Mouse (Mus musculus) erythroblast, adult 5-6 weeks (primary cell): ENCODE data around the gene Spon1. TPM values are rescaled to one million over a fixed set of nuclear protein-coding genes. Genes with fewer than 3 reads are reported as not detected.

Experiments used
- ATAC-seq: replicated peaks from 2 replicates; pipeline ENCODE4 v1.8.0; 2016; ENCODE audit warnings: moderate number of reproducible peaks, mild to moderate bottlenecking, moderate TSS enrichment, inconsistent platforms; ENCODE audit not compliant: poor library complexity, low FRiP score, severe bottlenecking
- total RNA-seq, 2 experiments: library from RNA; stranded (forward) in 1 of 2; stranded (reverse) in 1 of 2; fragments of 150-400 nt in 1 of 2; fragments of 200-764, 138-1000 nt in 1 of 2; gene quantifications; 2 replicates each; pipeline versions ENCODE4 v1.2.3 to v1.2.4; 2015 to 2017; ENCODE audit warnings: low replicate concordance in 2 of 2

The Spon1 gene
- total RNA-seq, 2 experiments from 2014 or later: 0.17 TPM; not detected in 1

- no peak for ATAC-seq
Observed at GRCm38 (mm10) chr7:113774039-113774438, 8.2 kb downstream of the Spon1 start.

DNA sequence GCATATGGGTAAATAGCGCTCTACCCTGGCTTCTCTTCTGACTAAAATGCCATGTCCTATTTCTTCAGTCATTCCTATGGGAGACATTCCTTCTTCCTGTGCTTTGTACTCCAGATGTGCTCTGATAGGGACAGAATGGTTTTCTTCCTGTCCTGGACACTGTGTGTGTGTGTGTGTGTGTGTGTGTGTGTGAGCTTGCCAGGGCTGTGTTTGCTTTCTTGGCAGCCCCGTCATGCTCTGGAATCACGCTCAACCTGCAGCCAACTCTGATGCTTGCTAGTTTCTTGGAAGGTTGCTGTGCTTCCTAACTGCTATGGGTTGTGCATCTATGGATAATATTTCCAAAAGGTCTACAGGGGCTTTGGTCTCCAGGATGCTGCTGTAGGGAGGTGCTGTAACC lies 9.1 kb downstream of the Spon1 start:
- ATAC-seq: no peak

GRCm38 (mm10) chr7:113778546-113778945 lies 12.7 kb downstream of the Spon1 start:
- no peak for ATAC-seq

DNA sequence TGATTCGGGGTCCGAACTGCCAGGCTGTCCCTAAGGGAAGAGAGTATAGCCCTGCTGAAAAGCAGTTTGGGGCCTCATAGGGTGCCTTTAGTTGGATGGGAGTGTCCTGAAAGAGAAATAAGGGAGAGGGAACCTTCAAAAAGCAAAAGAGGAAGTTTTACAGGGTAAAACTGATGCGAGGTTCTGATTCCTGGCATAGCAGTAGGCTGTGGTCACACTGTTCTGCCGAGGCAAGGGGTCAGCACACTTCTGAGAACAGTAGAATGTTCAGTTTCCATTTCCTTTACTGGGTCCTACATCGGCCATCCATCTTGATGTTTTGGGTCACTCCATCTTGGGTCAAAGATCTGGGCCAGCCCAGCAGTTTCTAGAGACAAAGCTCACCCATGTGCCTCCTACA lies 14.5 kb downstream of the Spon1 start:
- ATAC-seq: no peak

- no peak for ATAC-seq
Observed at GRCm38 (mm10) chr7:113791991-113792390, 26.2 kb downstream of the Spon1 start.

GRCm38 (mm10) chr7:113792871-113793270 lies 27.1 kb downstream of the Spon1 start:
- ATAC-seq: no peak

DNA sequence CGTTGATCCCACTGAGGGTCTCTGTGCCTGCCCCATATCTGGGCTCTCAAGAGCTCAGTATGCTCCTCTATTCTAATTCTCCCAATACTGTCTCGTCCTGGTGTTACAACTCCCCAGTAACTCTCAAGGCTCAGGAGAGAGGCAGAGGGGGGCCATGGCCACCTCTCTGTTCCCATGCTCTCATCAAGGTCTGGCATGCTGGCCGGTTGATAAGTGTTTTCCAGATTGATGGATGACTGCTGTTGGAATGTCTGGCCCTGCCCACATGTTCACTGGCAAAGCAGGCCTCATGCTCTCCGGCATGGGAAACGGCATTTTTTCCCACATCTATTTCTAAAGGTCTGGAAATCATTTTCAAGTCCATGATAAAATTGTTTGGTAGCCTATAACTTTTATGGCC lies 29.4 kb downstream of the Spon1 start:
- ATAC-seq: no peak

DNA sequence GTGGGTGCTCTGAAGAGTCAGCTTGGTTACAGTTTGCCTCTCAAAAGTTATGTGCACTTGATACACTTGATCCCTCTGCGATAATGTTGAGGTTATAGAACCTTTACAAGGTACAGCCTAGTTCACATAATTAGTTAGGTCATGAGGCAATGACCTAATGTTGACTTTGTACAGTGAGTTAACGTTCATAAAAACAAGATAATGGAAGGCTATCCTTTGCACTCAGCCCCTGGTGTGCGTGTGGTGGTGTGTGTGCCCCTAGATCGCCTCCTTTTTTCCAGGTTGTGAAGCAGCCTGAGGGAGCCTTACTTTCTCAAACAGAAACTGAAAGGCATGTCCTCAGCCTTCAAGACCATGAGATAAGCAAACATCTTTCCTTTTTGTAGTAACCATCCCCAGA lies 31.3 kb downstream of the Spon1 start:
- no peak for ATAC-seq

DNA sequence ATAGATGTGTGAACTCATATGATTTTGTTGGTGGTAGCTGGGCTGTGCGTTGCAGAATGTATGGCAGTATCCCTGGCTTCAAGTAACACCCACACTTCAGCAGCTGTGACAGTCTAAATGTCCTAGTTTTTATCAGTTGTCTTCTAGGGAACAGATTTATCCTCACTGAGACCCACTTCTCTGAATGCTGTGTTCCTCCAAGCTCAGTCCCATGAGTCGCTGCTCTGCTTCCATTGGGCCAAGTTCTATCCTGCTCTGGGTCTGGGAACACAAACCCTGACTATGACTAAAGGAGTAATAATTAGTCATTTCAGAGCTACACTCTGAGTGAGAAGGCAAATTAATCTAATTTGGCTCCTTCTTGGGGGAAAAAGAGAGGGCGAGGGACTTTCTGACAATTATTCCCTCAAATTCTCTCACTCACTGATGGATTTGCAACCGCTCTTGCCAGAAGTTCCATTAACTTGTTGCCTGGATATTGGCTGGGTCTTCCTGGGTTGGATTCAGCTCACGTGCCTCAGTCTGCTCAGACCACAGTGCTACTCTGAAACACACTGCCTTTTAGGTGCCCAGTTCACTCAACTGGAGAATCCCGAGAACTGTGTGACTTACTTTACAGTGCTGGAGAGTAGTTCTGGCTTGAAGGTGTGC lies 32.9 kb downstream of the Spon1 start:
- ATAC-seq: no peak

- ATAC-seq: no peak
Observed at GRCm38 (mm10) chr7:113809781-113810180, 44.0 kb downstream of the Spon1 start.

- ATAC-seq: no peak
Observed at GRCm38 (mm10) chr7:113811376-113812158, 45.8 kb downstream of the Spon1 start.

DNA sequence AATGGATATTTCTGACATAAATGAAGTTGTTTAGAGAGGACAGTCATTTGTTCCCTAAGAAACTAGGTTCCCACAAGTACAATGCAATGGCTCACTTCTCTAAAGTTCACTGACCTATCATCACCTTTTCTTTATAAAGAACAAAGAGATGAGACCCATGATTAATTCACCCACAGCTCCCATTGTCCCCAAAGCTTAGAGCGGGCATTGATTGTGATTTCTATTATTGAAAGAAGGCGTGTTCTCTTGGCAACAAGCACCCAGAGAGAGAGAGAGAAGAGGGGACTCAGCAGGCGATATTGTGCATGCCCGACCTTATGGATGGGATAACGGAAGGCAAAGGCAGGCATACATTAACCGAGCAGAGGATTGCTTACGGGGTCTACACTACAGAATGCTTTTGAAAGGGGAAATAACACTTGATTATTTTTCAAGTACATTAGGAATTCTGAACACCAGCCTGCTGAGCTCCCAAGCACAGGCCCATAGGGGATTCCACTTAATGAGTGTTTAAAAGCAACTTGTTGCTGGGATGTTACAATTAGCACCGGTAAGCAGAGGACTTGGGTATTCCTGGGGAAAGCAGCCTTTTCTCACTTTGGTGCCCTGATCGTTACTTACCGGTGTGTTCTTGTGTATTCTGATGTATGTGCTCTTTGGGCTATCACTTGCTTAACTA lies 48.4 kb downstream of the Spon1 start:
- no peak for ATAC-seq

DNA sequence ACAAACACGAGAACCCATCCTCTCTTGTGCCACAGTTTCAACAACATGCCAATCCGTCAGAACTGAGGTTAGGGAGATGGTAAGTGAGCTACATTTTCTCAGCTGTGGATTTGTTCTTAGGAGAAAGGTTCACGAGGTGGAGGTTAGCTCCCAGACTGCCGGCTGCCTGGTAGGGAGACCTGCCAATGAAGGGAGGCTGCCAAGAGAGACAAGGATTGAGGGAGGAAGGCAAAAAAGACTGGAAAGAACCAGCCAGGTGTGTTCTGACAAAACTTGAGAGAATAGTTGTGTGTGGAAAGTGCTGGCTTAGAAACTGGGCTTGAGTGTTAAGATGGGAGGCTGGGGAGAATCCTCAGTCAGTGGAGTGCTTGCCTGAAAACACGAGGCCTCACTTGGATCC lies 49.9 kb downstream of the Spon1 start:
- no peak for ATAC-seq

GRCm38 (mm10) chr7:113816827-113817334 lies 51.1 kb downstream of the Spon1 start:
- no peak for ATAC-seq

DNA sequence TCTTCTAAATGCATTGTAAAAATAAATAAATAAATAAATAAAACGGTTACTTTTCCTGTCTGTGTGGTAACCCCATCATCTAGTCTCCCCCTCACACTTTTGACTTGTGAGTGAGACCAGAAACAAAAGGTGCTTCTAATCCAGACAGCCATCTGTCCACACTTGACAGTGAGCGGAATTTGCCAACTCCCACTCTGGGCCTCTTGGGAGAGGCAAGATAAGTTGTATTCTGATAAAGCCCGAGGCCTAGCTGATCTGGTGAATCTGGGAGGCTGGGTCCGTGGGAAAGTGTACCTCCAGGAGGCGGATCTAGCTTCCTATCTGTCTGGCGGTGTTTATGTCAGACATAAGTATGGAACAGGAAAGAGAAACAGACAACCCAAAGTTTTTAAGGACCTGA lies 52.3 kb downstream of the Spon1 start:
- no peak for ATAC-seq

GRCm38 (mm10) chr7:113820213-113820612 lies 54.4 kb downstream of the Spon1 start:
- no peak for ATAC-seq

GRCm38 (mm10) chr7:113823026-113823425 lies 57.2 kb downstream of the Spon1 start:
- no peak for ATAC-seq

GRCm38 (mm10) chr7:113824651-113825050 lies 58.9 kb downstream of the Spon1 start:
- ATAC-seq: no peak

DNA sequence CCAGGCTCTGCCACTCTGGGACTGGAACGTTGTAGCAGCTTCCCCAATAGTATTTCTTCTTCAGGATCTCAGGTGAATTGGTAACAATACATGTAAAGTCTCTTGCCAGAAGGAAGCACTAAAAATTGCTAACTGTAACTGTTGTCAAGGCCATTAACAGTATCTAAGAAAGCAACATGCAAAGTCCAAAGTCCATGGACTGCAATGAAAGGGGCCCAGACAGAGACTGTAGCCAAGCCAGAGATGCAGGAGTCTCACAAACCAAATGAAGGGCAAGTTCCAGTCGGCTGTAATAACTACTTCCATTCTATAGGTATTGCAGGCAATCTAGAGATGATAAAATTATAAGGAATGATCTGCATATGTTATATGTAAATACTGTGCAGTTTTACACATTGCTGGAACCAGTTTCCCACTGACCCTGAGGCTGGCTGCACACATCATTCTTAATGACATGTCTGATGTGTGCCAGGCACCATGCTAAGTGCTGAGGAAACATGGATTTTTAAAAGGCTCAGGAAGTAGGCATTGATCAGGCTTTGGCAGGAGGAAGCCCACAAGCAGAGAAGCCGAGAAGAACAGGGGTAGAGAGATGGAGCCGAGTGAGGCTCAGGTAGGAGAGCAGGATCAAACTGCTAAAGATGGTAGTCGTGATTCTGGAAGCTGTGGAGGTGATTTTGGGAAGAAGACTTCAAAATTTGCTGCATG lies 59.9 kb downstream of the Spon1 start:
- ATAC-seq: no peak

DNA sequence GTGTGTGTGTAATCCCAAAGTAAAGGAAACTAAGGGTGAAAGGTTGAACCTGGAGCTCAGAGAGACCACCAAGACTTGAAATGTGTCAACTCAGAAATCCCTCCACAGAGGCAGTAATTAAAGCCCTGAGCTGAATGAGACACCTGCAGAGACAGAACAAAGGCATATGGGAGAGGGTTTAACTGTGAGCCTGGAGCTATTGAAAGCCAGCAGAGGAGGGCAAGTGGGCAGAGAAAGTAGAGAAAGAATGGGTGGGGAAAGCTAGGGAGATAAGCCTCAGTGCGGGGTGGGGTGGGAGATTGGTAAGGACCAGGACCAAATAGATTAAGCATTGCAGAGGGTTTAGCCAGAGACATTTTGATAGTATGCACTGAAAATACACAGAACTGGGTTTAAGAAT lies 60.7 kb downstream of the Spon1 start:
- ATAC-seq: no peak
